Mouse (Mus musculus): ENCODE measurements around the gene Hcls1.

GRCm38 (mm10) chr16:36985636-36986042 lies 50.9 kb downstream of the Hcls1 start:
- TF ChIP-seq CTCF (IDR thresholded peaks at IDR 0.05; ENCODE audit: low read depth) (no peak), EP300 (IDR thresholded peaks at IDR 0.05; ENCODE audit: low read depth) (no peak)

Data from heart, postnatal 0 days (tissue).